Mouse (Mus musculus): Measurements from ENCODE around the gene Rhbdd2.

- TF ChIP-seq POLR2A (IDR thresholded peaks at IDR 0.05; ENCODE audit: extremely low read depth, insufficient read depth, low read length), result no peak
- TF ChIP-seq CTCF (IDR thresholded peaks at IDR 0.05; ENCODE audit: low read depth, low read length), result no peak
Observed at GRCm38 (mm10) chr5:135589996-135590784, 42.2 kb upstream of the Rhbdd2 start.

All from liver, adult 2 months (tissue).